Mouse (Mus musculus) retina, embryonic 14.5 days (tissue): ENCODE measurements at regions not wholly inside any gene's neighbourhood (a gene's known extent, or its start where the extent isn't known, plus 50 kb on each side); places are given as distances from the start of the nearest gene placed in this dataset.

Experiments used
- DNase-seq: peaks from one replicate; pipeline ENCODE4 v3.0.0-alpha.2; 2015; ENCODE audit warnings: low spot score

DNA sequence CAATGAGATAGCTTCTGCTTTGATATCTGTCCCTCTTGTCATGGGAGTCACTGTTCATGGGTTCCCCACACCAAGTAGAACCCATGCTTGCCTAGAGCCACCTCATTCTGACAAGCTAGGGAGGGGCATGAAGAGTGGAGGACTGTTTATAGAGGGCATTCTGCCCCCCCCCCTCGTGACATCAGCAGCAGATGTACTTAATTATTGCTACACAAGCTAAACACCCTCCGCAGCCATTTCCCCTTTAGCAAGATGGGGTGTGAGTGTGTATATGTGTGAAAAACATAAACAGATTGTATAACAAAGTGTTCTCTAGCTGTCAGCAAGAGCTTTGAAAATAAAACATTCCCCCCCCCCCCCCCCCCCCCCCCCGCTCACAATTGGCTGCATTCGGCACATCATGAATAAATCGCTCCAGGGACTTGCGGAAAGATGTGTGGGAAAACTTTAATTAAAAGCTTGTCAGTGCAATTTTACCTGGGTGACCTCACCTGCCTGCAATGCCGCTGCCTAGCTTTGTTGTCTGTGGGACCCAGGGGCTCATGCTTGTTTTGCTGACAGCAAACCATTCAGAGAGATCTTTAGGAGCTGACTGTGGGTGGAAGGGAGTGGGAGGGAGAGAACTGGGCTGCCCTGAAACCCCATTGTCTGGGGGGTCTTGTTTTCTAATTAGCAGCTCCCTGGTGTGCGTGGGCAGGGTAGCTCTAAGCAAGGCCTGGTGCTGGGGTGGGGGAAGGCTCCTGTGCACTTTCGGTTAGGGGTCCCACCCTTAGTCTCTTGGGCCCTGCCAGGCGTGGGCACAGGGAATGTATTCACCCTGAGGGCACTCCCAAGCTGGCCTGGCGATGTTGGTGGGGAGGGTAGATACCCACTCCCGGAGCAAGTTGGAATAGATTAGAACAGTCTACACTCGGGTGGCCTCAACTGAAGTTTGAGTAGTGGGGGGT, 63.4 kb downstream of the Irx2 start:
- no peak for DNase-seq

DNA sequence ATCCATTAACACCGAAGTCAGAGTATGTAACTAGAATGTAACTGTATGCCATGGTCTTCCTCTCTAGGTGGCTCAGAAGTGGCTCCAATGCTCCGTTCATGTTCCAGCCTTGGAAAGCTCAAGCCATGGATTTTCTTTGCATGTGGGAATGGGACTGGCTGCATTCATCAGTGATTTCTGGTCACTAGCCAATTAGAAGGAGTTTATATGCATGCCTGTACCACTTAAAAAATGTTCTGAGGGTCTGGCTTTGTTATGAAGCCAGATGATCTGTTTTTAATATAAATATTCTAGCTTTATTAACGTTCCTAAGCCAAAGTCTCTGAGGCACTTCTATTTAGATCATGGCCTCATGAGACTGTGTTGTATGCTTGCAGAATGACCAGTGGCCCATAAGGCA, 78.8 kb downstream of the Irx2 start:
- no peak for DNase-seq

DNA sequence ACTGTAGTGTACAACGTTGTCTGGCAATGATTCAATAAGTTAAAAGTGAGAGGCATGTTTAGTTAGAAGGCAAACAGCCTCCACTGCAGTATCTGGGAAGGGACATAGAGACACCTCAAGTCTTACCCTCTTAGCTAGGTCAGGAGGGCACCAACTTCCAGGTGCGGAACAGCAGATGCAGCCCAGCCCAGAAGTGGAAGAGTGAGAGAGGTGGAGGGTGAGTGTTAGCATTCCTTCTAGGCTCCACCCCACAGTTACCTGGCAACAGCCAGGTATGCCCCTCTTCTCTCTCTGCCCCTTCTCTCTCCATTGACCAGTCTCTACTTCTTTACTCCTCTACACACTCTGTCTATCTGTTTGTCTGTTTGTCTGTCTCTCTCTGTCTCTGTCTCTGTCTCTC, 80.1 kb downstream of the Irx2 start:
- DNase-seq: no peak

DNA sequence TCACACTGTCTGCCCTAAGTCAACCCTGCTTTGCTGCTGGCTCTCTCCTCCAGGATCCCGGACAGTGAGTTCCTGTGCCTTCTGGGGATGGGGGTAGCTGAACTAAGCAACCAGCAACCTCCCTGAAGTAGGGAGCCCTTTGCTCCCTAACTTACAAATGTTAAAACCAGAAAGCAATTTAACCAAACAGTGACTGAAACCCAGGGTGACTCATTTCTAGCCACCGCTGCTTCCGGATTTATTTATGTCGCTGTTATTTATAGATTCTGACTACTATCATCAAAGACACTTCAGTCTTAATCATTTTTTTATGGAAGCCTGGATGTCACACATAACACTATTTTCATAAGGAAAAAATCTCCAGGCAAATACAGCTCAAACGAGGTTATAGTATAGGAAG, 81.4 kb downstream of the Irx2 start:
- DNase-seq: no peak

DNA sequence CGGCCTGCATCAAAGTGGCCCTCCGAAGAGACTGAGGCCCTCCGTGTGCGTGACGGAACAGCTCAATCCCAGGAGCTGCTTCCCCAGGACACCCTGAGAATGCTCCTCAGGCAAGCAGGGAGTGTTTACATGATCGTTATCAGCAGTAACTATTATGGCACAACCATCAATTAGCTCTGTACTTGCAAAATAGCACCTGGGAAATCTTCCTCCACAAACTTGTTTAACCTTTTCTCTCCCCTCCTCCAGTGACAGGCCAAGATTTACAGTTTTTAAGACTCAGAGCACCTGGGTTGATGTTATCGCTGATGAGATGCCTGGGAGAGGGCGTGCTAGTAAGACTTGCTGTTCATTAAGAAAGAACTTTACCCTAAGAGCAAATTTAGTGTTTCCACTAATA, 82.5 kb downstream of the Irx2 start:
- no peak for DNase-seq

DNA sequence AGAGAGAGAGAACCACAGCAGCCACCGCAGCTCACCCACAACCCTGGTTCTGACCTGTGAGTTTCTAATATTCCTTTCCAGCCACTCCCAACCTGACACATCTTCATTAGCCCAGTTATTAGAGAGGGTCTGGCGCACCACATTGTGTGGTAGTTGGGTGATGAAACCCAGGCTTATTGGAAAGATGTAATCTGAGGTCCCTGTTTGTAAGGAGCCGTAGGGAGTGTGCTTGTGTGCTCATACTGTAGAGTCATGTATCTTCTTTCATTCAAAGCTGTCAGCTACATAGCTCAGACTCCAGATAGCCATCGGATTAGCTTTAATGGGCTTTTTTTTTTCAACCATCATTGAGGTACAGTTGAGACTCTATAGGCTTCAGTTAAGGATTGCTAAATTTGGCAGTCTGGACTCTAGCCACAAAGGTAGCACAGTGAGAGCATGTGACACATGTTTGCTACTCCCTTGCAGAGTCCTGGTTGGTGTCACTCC, 83.3 kb downstream of the Irx2 start:
- DNase-seq: no peak

DNA sequence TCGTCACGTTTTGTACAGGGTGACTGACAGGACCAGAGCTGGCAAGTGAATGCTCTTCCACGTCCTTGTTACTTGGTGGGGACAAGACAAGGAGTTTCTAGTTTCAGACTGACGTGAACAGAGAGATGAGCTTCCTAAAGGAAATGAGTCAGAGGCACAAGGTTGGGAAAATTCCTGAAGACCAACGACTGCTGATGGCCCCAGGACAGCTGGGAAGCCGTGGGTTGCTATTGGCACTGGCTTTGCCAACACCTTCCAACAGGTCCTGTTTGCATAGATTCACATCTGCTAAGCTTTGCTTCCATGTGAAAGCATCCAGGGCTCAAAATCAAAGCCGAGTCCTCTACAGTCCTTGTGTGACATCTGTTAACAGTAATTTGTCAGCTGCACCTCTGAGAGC, 86.2 kb downstream of the Irx2 start:
- no peak for DNase-seq

DNA sequence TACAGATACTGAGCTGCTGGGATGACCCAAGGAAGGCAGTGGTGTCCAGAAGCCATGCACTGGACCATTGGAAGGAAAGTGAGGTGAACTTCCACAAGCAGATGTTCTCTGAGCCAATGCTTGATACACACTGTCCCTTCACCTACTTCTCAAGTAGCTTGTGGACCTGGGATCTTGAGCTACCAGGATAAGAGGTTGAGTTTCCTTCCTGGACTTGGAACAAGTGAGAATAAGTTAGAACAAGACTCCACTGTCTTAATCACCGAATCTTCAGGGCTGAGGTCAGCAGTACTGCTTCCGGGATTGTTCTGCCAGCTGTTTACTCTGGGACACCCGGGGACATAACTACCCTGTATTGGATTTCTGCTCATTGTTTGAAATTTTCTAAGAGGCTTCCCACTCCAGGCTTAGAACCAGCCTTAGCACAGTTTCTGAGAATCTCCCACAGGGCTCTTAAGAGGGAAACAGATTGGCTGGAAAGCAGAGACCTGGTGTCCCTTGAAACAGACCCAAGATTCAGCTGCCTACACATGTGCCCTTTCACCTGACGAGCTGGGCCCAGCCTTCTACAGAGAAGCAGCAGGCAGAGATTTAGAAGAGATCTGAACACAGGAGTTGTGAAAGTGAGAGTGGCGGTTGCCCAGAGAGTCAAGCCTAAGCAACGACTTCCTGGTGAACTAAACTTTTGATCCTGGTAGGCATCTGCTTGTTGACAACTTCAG, 87.5 kb downstream of the Irx2 start:
- no peak for DNase-seq

DNA sequence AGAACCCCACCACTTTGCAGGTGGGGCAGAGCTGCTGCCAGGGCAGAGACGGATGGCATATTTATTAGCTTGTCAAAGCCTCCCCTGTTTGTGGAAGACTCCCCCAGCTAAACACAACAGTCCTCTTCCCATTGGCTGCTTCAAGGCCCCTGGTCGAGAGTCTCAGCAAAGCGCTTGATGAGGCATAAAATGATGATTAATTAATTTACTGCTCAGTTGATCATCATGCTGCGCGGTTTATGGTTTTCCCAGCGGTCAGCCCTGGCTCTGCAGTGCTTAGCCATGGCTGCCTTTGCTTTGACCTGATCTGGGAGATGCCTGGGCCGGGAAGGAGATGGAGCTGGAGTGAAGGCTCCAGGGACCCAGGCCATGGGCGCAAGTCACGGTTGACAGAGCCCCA, 98.5 kb downstream of the Irx2 start:
- DNase-seq: peak; percentile 63

DNA sequence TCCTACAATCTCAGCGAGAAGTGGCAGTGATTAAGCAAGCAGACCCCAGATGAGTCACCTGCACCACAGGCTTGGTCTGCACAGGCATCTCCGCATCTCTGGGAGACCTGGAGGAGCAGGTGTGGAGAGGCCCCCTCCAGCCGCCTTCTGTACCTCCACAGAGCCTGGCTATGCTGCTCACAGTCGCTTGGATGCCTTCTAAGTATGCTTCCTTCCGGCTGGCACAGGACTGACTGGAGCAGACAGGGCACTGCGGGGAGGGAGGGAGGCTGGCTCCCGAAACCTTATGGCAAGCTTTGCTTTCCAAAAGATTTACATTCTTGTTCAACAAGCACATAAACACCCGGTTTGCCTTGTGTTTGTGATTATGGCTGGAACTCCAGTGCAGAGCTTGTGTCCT, 107.3 kb downstream of the Irx2 start:
- DNase-seq: no peak

DNA sequence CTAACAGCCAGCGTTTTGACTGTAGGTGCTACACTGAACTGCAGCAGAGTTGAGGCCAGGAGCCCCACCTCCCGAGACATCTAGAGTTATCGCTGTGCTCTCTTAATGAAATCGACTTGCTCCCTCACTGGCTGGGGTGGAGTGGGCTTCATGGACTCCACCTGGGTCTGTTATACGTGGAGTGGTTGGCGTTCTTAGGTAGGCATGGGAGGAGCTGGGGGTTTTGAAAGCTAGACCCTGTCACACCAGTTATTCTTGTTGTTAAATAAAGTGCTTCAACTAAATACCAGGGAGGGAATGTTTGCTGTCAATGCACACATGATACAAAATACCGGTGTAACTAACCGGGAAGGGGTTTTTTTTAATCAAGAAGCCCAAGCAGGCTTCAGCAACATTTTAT, 108.4 kb downstream of the Irx2 start:
- no peak for DNase-seq

DNA sequence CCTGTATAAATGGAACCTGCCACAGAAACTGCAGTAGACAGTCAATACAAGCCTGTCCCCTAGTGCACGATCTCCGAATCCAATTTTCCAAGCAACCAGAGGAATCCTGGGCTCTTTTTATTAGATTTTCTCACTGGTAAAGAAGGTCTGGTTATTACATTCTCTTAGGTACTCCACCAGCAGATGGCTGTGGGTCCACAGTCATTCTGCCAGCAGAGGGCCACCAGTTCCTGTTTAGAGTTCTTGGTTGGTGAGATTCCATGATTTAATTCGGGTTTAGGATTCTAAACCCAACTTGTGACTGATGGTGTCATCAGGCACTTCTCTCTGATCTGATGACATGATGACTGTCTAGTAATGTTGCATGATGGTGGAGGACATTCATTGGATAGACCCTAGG, 118.6 kb downstream of the Irx2 start:
- no peak for DNase-seq

DNA sequence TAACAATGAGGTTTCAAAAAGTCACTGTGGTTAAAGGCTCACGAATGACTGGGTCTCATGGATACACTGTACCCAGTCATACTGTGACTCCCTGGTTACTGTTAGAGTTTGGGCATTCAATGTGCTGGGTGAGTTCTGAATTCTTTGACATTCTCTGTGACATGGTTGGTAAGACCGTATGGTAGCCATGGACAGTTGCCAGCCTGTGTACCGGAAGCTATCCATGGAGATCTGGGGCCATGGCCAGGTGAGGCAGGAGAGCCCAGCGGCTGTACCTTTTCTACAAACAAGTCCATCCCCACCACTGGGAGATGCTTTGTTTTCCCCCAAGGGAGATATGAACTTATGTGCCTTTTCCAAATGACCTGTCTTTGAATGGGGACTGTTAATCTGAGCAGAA, 126.4 kb downstream of the Irx2 start:
- DNase-seq: no peak

DNA sequence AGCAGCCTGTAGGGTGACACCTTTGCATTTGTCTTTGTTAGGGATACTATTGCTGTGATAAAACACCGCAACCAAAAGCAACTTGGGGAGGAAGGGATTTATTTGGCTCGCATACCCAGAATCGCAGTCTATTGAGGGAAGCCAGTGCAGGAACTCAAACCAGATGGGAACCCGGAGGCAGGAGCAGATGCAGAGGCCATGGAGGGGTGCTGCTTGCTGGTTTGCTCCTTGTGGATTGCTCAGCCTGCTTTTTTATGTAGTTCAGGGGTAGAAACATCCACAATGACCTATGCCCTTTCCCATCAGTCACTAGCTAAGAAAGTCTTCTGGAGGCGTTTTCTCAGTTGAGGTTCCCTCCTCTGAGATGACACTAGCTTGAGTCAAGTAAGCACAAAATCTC, 133.9 kb downstream of the Irx2 start:
- DNase-seq: no peak

DNA sequence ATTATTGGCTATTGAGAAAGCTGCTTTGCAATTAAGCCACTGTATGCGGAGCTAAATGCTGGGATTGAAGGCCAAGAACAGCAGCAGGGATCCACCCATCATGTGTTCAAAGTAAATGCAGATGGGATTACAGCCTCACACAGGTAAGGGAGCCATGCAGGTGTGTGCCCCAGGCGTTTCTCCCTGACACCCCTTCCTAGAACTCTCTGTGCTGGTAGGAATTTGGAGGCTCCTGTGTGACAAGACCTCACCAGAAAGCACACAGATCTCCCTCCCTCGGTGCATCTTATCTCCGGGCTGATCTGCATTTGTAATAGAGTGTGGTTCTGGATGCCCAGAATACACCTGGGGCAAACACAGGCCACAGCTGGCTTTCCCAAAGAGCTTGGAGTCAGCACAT, 134.7 kb downstream of the Irx2 start:
- no peak for DNase-seq

DNA sequence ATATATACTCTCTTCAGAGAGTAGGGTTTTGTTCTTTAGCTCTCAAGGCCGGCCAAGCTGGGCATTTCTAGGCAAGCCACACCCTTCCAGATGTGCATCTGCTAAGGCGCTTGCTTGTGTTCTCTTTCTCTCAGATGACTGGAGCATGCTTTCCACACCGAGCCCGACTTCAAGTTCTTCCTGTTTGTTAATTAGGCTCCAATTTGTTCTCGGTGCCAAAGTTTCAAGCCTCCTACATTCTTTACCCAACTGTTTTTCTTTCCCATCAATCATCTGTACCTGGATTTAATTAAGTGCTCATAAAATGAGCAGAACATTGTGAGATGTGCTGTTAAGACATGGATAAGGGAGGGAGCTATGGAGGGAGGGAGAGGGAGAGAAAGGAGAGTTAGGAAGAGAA, 138.7 kb downstream of the Irx2 start:
- DNase-seq: no peak

DNA sequence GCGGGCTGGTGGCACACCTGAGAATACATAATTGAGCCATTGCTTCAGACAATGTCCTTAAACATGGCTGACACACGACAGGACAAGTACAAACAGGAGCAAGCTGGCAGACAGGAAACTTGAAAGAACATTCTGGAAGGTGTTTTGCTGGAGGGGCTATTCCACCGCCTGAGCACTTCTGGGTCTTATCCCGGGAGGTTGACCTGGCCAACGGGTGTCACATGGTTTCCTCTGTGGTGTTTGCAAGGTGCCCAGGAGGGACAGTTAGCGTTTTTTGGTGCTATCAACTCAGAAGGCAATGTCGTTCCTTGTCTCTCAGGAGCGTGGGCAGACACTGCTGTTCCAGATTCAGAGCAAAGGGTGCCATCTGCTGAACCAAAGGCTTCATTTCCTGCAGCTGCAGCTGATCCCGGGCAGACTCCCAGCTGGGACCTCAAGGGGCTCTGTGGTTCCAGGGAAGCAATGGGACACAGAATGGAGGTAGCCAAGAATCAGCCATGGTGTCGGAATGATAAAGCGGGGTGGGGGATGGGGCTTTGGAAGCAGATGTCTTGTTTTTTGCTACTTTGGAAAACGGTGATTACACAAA, 140.5 kb downstream of the Irx2 start:
- peak; percentile 15 for DNase-seq

DNA sequence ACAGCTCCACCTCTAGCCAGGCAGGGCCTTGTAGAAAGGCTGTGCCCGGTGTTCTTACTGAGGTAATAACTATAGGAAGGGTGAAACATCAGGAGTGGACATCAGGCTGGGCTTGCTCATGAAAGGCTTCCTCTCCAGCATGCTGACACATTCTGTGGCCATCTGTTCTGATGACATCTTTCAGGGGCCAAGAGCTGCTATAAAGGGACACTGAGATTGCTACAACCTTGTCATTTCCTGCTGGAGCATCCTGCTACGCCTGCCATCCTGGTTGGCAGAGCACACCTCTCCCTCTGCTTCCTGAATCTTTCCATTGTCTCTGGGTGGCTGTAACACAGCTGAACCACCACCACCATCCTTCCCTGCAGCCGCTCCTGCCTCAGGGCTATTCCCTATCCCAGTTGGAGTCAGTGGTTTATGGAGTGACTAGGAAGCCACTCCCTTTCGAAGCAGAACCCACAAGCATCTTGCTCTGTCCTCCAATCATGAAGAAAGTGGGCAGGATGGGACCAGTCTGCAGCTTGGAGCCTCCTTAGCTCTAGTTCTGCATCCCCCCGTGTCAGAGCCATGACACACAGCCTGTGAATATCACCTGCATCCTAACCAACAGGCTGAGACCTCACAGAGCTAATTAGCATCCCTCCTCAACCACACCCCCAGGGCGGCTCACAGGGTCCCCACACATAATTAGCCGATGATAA, 154.6 kb downstream of the Irx2 start:
- no peak for DNase-seq

DNA sequence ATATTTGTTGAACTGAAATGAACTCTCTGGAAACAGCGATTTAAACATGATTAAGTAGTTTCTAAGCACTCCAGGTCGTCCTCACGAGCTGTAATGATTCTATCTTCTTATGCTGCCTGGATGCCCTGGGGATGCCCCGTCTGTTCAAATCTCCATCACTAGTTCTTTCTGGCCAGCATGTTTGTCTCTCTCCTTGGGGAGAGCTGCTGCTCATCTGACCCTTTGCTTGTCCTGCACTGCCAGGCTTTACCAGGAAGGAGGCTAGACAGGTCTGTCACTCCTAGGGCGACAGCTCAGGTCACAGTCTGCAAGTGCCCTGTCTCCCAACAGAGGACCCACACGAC, 155.1 kb downstream of the Irx2 start:
- peak; percentile 33 for DNase-seq

DNA sequence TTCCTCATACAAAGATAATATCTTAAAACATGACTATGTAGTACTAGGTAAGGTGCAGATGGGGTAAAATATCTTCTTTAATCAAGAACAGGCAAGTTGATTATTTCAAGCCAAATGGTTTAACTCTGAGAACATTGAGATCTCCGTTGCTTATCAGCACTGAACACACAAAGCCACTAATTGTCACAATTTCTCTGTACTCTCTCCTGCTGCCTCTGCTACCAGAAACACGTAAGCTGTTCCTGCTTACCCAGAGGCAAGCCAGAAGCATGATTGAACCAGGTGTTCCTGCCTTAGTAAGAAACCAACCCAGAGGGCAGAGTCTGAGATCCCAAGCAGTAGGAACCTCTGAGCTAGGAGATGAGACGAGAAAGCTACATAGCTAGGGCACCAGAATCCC, 164.1 kb downstream of the Irx2 start:
- DNase-seq: no peak

DNA sequence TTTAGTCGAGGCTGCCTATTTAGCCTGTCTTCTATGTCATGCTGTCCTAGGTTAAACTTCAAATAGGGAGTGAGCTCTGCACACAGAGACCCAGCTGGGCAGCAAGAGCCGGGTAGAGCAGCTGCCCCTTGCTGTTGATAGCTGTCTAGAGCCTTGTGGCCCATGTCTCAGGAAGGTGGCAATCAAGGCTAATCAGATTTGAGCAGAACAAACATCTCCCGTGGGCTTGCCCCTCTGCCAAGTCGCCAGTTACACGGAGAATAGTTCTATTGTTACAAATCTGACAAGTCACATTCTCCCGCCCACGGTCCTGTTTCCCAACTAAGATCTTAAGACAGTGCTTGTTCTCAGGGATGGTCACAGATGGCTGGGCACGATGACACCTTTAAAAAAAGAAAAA, 171.4 kb downstream of the Irx2 start:
- DNase-seq: peak; percentile 37

DNA sequence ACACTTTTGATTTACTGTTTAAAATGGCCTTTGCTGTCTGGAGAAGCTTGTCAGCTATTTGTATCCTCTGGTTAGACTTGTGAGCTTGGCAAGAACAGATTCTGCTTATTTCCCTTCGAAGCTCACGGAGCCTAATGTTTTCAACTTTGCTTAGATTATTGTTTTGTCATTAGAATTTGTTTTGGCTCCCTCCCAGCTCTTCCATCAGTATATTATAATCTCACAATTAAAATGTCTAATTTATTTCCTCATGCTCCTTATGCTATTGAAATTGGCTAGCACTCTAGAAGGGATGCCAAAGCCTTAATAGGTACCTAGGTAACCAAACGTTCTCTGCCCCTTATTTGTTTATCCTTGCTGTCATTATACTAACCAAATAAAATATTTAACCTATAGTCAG, 171.9 kb downstream of the Irx2 start:
- DNase-seq: no peak

DNA sequence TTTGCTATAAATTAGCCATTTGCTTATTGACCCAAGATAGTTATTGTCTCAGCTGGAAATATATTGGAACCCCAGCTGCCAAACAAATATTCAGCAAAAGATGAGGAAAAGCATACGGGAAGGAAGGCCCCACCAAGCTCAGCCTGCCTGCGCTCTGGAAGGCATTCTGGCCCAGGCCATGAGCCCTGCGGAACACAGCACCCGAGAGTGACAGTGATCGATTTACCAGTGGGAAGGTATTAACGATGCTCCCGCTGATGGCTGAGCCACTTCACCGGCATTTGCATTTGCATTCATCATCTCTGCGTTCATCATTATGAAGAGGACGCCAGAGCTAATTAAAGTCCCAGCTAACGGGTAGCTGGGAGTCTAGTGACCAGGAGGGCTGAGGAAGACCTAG, 174.8 kb downstream of the Irx2 start:
- DNase-seq: no peak
